Comparison of ENCODE assay signal across 8 mouse cellular contexts in the genomic region with DNA sequence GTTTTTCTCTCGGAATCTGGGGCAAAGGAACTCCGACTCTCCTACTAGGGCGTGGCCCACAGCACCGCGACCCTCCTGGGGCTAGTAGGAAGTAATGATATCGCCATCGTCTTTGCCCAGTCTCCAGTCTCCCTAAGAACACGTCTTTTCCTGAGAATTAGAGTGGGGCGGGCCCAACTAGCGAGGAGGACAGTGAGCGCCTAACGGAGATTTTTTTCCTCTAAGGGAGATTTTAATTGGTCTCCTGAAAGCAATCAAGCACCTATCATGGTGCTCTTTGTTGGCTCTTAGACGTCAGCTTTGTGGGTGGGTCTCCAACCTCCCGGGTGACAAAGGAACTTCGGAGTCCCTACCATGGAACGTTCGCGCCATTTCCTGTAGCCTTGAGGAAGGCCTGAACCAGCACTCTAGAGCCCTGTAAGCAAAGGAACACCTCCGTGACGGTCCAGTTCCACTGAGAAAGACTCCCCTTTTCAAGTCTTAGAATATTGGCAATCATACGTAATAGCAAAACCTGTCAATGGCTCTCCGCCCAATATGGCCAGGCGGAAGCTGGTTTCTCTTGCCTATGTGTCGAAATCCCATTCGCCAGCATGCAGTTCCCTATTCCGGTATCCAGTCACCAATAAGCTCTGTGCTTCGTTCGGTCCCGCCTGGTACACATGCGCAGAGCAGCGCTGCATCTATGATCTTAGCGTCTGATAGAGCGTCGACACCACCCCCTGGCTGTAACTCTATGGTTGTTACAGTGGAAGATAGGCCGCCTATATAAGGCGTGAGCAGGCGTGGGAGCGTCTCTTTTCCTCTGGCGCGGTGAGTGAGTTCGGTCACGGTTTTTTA. TPM values are rescaled to one million over a fixed set of nuclear protein-coding genes. Genes with fewer than 3 reads are reported as not detected.
DNase-seq lines count a peak whose midpoint lies in the region; ATAC-seq and TF ChIP-seq lines count a peak whose summit lies in the region.

Rpl10 (plus strand) TSS at position 751 of the 840 bp plus-strand sequence.

- ATAC-seq in embryonic facial prominence, embryonic 15.5 days (ENCODE audit: insufficient number of reproducible peaks, low FRiP score, low TSS enrichment, low read depth): peak; percentile 95
- peak; percentile 93 for ATAC-seq in limb, embryonic 14.5 days (ENCODE audit: low FRiP score, low read depth)
- peak; percentile 96 for ATAC-seq in midbrain, postnatal 0 days (ENCODE audit: low FRiP score)

- H3K27me3 ChIP-seq in embryonic facial prominence, embryonic 15.5 days: no peaks in the 10 kb centered on the region
- no peaks in the 10 kb centered on the region for H3K27me3 ChIP-seq in limb, embryonic 14.5 days (ENCODE audit: control insufficient read depth, insufficient read depth, low read length)
- no peaks in the 10 kb centered on the region for H3K27me3 ChIP-seq in midbrain, postnatal 0 days (ENCODE audit: insufficient read depth, low read length)

- no peaks in the 10 kb centered on the region for H3K9me3 ChIP-seq in embryonic facial prominence, embryonic 15.5 days (replicated peaks)
- no peaks in the 10 kb centered on the region for H3K9me3 ChIP-seq in limb, embryonic 14.5 days (ENCODE audit: control insufficient read depth, low read length)
- no peaks in the 10 kb centered on the region for H3K9me3 ChIP-seq in midbrain, postnatal 0 days (ENCODE audit: low read length)

- TF ChIP-seq POLR2A in bone marrow, adult 2 months (IDR thresholded peaks at IDR 0.05; ENCODE audit: borderline replicate concordance, control insufficient read depth, low read depth, low read length): no peak
- peak; percentile 97; the same call in 1 of the 2 replicates for TF ChIP-seq POLR2A in limb, embryonic 14.5 days (IDR thresholded peaks at IDR 0.05; ENCODE audit: borderline replicate concordance, extremely low read depth, insufficient read depth, insufficient read length)

- peak within 1 kb of the TSS; percentile 74 for H3K4me3 ChIP-seq in bone marrow, adult 2 months (replicated peaks; ENCODE audit: control insufficient read depth, low read depth, low read length)
- peak within 1 kb of the TSS; percentile 57 for H3K4me3 ChIP-seq in embryonic facial prominence, embryonic 15.5 days (replicated peaks)
- peak within 1 kb of the TSS; percentile 53 for H3K4me3 ChIP-seq in limb, embryonic 14.5 days (replicated peaks; ENCODE audit: low read length)
- peak within 1 kb of the TSS; percentile 49 for H3K4me3 ChIP-seq in midbrain, postnatal 0 days (ENCODE audit: low read depth, low read length)

- peak within 1 kb of the TSS; percentile 63 for H3K9ac ChIP-seq in embryonic facial prominence, embryonic 15.5 days
- H3K9ac ChIP-seq in limb, embryonic 14.5 days (ENCODE audit: low read depth, low read length, severe bottlenecking): peak within 1 kb of the TSS; percentile 86
- peak within 1 kb of the TSS; percentile 55 for H3K9ac ChIP-seq in midbrain, postnatal 0 days (replicated peaks; ENCODE audit: low read length, poor library complexity, severe bottlenecking)

- H3K36me3 ChIP-seq in embryonic facial prominence, embryonic 15.5 days: 0 out of 2 replicates have a peak, but pooled peaks cover 5% of the 10 kb centered on the region
- peaks cover 14% of the 10 kb centered on the region for H3K36me3 ChIP-seq in limb, embryonic 14.5 days (ENCODE audit: control insufficient read depth, insufficient read depth, low read length)
- H3K36me3 ChIP-seq in midbrain, postnatal 0 days (ENCODE audit: insufficient read depth, low read length): no peaks in the 10 kb centered on the region; the same call in 1 of the 2 replicates

- peak within 1 kb of the TSS; percentile 72 for H3K27ac ChIP-seq in bone marrow, adult 2 months (ENCODE audit: control insufficient read depth, insufficient read depth, low read depth, low read length, poor library complexity)
- peak within 1 kb of the TSS; percentile 97 for H3K27ac ChIP-seq in embryonic facial prominence, embryonic 15.5 days (replicated peaks)
- H3K27ac ChIP-seq in limb, embryonic 14.5 days (replicated peaks; ENCODE audit: low read depth, low read length): peak within 1 kb of the TSS; percentile 97
- peak within 1 kb of the TSS; percentile 93 for H3K27ac ChIP-seq in midbrain, postnatal 0 days (ENCODE audit: low read depth, low read length)

- DNase-seq in 3T3-L1 (ENCODE audit: low read depth, low spot score): peak; percentile 98
- peak; percentile 92 for DNase-seq in heart, adult 8-10 months (ENCODE audit: low spot score)
- DNase-seq in kidney, adult 9 months: peak; percentile 97
- DNase-seq in limb, embryonic 14.5 days (ENCODE audit: low spot score): peak; percentile 94
- peak; percentile 96 for DNase-seq in midbrain, postnatal 0 days (ENCODE audit: low spot score)
- DNase-seq in spleen, postnatal 14 days (ENCODE audit: low spot score in 2 of 2): peak; percentile 69 to 77

- H3K4me2 ChIP-seq in embryonic facial prominence, embryonic 15.5 days (replicated peaks): peak within 1 kb of the TSS; percentile 44
- peak within 1 kb of the TSS; percentile 53 for H3K4me2 ChIP-seq in limb, embryonic 14.5 days (replicated peaks; ENCODE audit: low read depth, low read length, severe bottlenecking)
- H3K4me2 ChIP-seq in midbrain, postnatal 0 days (ENCODE audit: low read depth, low read length, poor library complexity, severe bottlenecking): peak within 1 kb of the TSS; percentile 55

- 0 out of 2 replicates have a peak, but pooled peaks have one; percentile 8 for TF ChIP-seq CTCF in bone marrow, adult 2 months (IDR thresholded peaks at IDR 0.05; ENCODE audit: control insufficient read depth, insufficient read depth, low read length)
- TF ChIP-seq CTCF in midbrain, postnatal 0 days (IDR thresholded peaks at IDR 0.05): peak; percentile 67

- H3K4me1 ChIP-seq in bone marrow, adult 2 months (ENCODE audit: control insufficient read depth, insufficient read depth, low read length): no peaks in the 10 kb centered on the region; the same call in 1 of the 2 replicates
- H3K4me1 ChIP-seq in embryonic facial prominence, embryonic 15.5 days: no peaks in the 10 kb centered on the region
- no peaks in the 10 kb centered on the region for H3K4me1 ChIP-seq in limb, embryonic 14.5 days (ENCODE audit: control insufficient read depth, insufficient read depth, low read length)
- no peaks in the 10 kb centered on the region for H3K4me1 ChIP-seq in midbrain, postnatal 0 days (ENCODE audit: insufficient read depth, low read length)

- 15% methylated on average over 42 of the region's 42 CpGs for WGBS in bone marrow, adult 2 months
- WGBS in embryonic facial prominence, embryonic 15.5 days: 17% methylated on average over 42 of the region's 42 CpGs
- WGBS in limb, embryonic 14.5 days: 18% methylated on average over 42 of the region's 42 CpGs
- WGBS in midbrain, postnatal 0 days: 18% methylated on average over 42 of the region's 42 CpGs

RNA-seq across cellular contexts. Expression of gene Rpl10, which starts in this region (rescaled TPM):
- 68.3 and 79.6 TPM in 2 replicates for polyA plus RNA-seq in bone marrow, adult 2 months (2011; ENCODE audit: insufficient read depth, insufficient read length, low replicate concordance, missing spikeins)
- 678 and 798 TPM in 2 replicates for polyA plus RNA-seq in embryonic facial prominence, embryonic 15.5 days (2015; fragmentation: Nextera tagmentation; extraction: Ambion mirVana)
- total RNA-seq in heart, adult 8-10 months (2022): 100 to 1,000 TPM; 121 to 325 (median 211) TPM
- 2,306 and 2,672 TPM in 2 replicates for polyA plus RNA-seq in limb, embryonic 14.5 days (2012; rRNA removed)
- 939 and 993 TPM in 2 replicates for polyA plus RNA-seq in limb, embryonic 14.5 days (2014; fragmentation: Nextera tagmentation; extraction: Ambion mirVana)
- 2,035 and 2,080 TPM in 2 replicates for total RNA-seq in midbrain, postnatal 0 days (2014; rRNA removed)
- polyA plus RNA-seq in midbrain, postnatal 0 days (2015; fragmentation: Nextera tagmentation; extraction: Ambion mirVana): 390 and 408 TPM in 2 replicates

Comparison
In these comparisons a context has a peak if more than half of its experiments do, and no peak if none do; other contexts are left out.
1. Peak in every context shown above with its lines: DNase-seq, ATAC-seq, H3K4me3 ChIP-seq and H3K27ac ChIP-seq.